ENCODE assay signal across 9 mouse cellular contexts in genomic region chr19:10060783-10061590, GRCm38 (mm10). TPM values are rescaled to one million over a fixed set of nuclear protein-coding genes. Genes with fewer than 3 reads are reported as not detected.
DNase-seq lines count a peak whose midpoint lies in the region; ATAC-seq and TF ChIP-seq lines count a peak whose summit lies in the region.
"Had no signal": no experiment of that assay in that cellular context is flagged by ENCODE, and none has a peak within 500 bp of the region (broad histone marks: within the 10 kb centered on the region; RNA-seq: fewer than 3 reads in every experiment).

No protein-coding gene starts in this region.

- no peaks in the 10 kb centered on the region for H3K27me3 ChIP-seq in heart, embryonic 11.5 days (ENCODE audit: control insufficient read depth, insufficient read depth, low read length)
- H3K27me3 ChIP-seq in intestine, embryonic 16.5 days (replicated peaks; ENCODE audit: control insufficient read depth, insufficient read depth, low read length): no peaks in the 10 kb centered on the region
- no peaks in the 10 kb centered on the region for H3K27me3 ChIP-seq in myocyte (ENCODE audit: control insufficient read depth, insufficient read depth, insufficient read length)

- intact Hi-C loops in heart, postnatal 36 days (cut with DNase I): no loop called here

- no peak overlapping the region for H3K4me3 ChIP-seq in heart, embryonic 11.5 days (ENCODE audit: low read depth, low read length)
- H3K4me3 ChIP-seq in intestine, embryonic 16.5 days (ENCODE audit: low read length): no peak overlapping the region
- H3K4me3 ChIP-seq in myocyte: no peak overlapping the region

- WGBS in heart, embryonic 11.5 days (ENCODE audit: insufficient replicate concordance): 34% methylated on average over 8 of the region's 8 CpGs
- 44% methylated on average over 8 of the region's 8 CpGs for whole genome bisulfite sequencing in intestine, embryonic 16.5 days

- DNase-seq in heart, postnatal 36 days: no peak
- DNase-seq in c-Kit-positive CD71-positive TER-119-negative erythroid progenitor cells, embryonic 14.5 days (ENCODE audit: low read depth): peak; percentile 63
- DNase-seq in thymus, postnatal 0 days (ENCODE audit: low spot score): no peak
- no peak for DNase-seq in adrenal gland, postnatal 4 days (ENCODE audit: low spot score in 2 of 2)
- no peak for DNase-seq in adrenal gland, postnatal 10 days
- DNase-seq: kidney, postnatal 25 days had no signal

- no peak overlapping the region for H3ac ChIP-seq in myocyte (ENCODE audit: control insufficient read depth, insufficient read length)

- H3K79me2 ChIP-seq in myocyte (ENCODE audit: control insufficient read depth, insufficient read depth): no peaks in the 10 kb centered on the region

- H3K27ac ChIP-seq in heart, embryonic 11.5 days (ENCODE audit: low read depth, low read length): peak overlapping the region; percentile 68
- H3K27ac ChIP-seq in intestine, embryonic 16.5 days (ENCODE audit: low read length): peak overlapping the region; percentile 90

- TF ChIP-seq POLR2A in myocyte (IDR thresholded peaks at IDR 0.05; ENCODE audit: insufficient read length, low read depth): peak; percentile 34

- H3K4me1 ChIP-seq in heart, embryonic 11.5 days (ENCODE audit: control insufficient read depth, insufficient read depth, low read length): peaks cover 7% of the 10 kb centered on the region; the same call in 1 of the 2 replicates
- peaks cover 48% of the 10 kb centered on the region for H3K4me1 ChIP-seq in intestine, embryonic 16.5 days (ENCODE audit: control insufficient read depth, insufficient read depth, low read length)

- no peak overlapping the region for H3K4me2 ChIP-seq in heart, embryonic 11.5 days
- no peak overlapping the region for H3K4me2 ChIP-seq in intestine, embryonic 16.5 days (ENCODE audit: low read depth, low read length)
- H3K4me2 ChIP-seq in myocyte (ENCODE audit: low read depth): no peak overlapping the region

- H3K36me3 ChIP-seq in heart, embryonic 11.5 days (ENCODE audit: control insufficient read depth, insufficient read depth, low read length): peaks cover 31% of the 10 kb centered on the region
- peaks cover 17% of the 10 kb centered on the region for H3K36me3 ChIP-seq in intestine, embryonic 16.5 days (ENCODE audit: control insufficient read depth, insufficient read depth, low read length)
- H3K36me3 ChIP-seq in myocyte (ENCODE audit: control insufficient read depth, insufficient read depth): peaks cover 52% of the 10 kb centered on the region

- 0 out of 2 replicates have a peak, but pooled peaks have one; percentile 31 for ATAC-seq in heart, embryonic 11.5 days (replicated peaks; ENCODE audit: insufficient number of reproducible peaks, low FRiP score, low TSS enrichment)
- peak; percentile 49 for ATAC-seq in intestine, embryonic 16.5 days

- 0 out of 2 replicates have a peak overlapping the region, but pooled peaks have one; percentile 12 for H3K9ac ChIP-seq in heart, embryonic 11.5 days (ENCODE audit: low read depth, low read length)
- H3K9ac ChIP-seq in intestine, embryonic 16.5 days (ENCODE audit: low read depth, low read length): 0 out of 2 replicates have a peak overlapping the region, but pooled peaks have one; percentile 23

- H3K9me3 ChIP-seq in heart, embryonic 11.5 days (replicated peaks; ENCODE audit: control insufficient read depth, low read length): no peaks in the 10 kb centered on the region
- no peaks in the 10 kb centered on the region for H3K9me3 ChIP-seq in intestine, embryonic 16.5 days (ENCODE audit: control insufficient read depth, low read length)

TF ChIP-seq in myocyte, 11 proteins besides CTCF, POLR2A, EP300 and RAD21:
- no peak for TF ChIP-seq E2F4 (IDR thresholded peaks at IDR 0.05; ENCODE audit: insufficient read depth)
- no peak for TF ChIP-seq TCF12 (IDR thresholded peaks at IDR 0.05; ENCODE audit: insufficient read depth, poor library complexity, severe bottlenecking)
- TF ChIP-seq USF1 (IDR thresholded peaks at IDR 0.05; ENCODE audit: low read depth): no peak
- peak; percentile 93 for TF ChIP-seq POLR2AphosphoS2 (IDR thresholded peaks at IDR 0.05; ENCODE audit: insufficient read length, low read depth)
- no peak for TF ChIP-seq SRF (IDR thresholded peaks at IDR 0.05; ENCODE audit: control insufficient read depth, insufficient read length, low read depth)
- no peak for TF ChIP-seq TCF3 (IDR thresholded peaks at IDR 0.05; ENCODE audit: insufficient read length, low read depth)
- no peak for TF ChIP-seq MYOG (IDR thresholded peaks at IDR 0.05; ENCODE audit: control insufficient read depth in 1 of 3, insufficient read depth in 1 of 3, insufficient read length in 2 of 3, low read depth in 2 of 3)
- TF ChIP-seq MYOD1 (IDR thresholded peaks at IDR 0.05; ENCODE audit: control insufficient read depth in 1 of 3, insufficient read length in 2 of 3, low read depth in 2 of 3): peak in 1 of 3 experiments; percentile 16
- TF ChIP-seq REST (IDR thresholded peaks at IDR 0.05; ENCODE audit: insufficient read depth, insufficient read length): no peak
- TF ChIP-seq CEBPB (IDR thresholded peaks at IDR 0.05; ENCODE audit: insufficient read depth, poor library complexity, severe bottlenecking): no peak
- no peak for TF ChIP-seq MAX (IDR thresholded peaks at IDR 0.05; ENCODE audit: low read depth)

RNA-seq across cellular contexts. Expression of gene Fads3, which starts 19.6 kb away (rescaled TPM):
- polyA plus RNA-seq in heart, embryonic 11.5 days (2014; fragmentation: Nextera tagmentation; extraction: Ambion mirVana): 15.8 and 17.9 TPM in 2 replicates
- total RNA-seq in heart, postnatal 36 days (2021): 10 to 100 TPM; 37.8 to 39.8 TPM
- polyA plus RNA-seq in intestine, embryonic 16.5 days (2015; fragmentation: Nextera tagmentation; extraction: Ambion mirVana): 12.4 and 13.0 TPM in 2 replicates
- 557 TPM for polyA plus RNA-seq in myocyte (2012; fragmentation: generic; extraction: Trizol)
- polyA plus RNA-seq in thymus, postnatal 0 days (2015; fragmentation: Nextera tagmentation; extraction: Ambion mirVana): 1.2 and 1.6 TPM in 2 replicates
- 10 to 100 TPM; 12.2 to 19.3 TPM for total RNA-seq in adrenal gland, postnatal 4 days (2021)
- total RNA-seq in adrenal gland, postnatal 10 days (2021): 10 to 100 TPM; 11.1 to 14.7 TPM

RNA-seq across cellular contexts. Expression of gene Fads2, which starts 40.6 kb away (rescaled TPM):
- polyA plus RNA-seq in heart, embryonic 11.5 days (2014; fragmentation: Nextera tagmentation; extraction: Ambion mirVana): 27.1 and 31.1 TPM in 2 replicates
- total RNA-seq in heart, postnatal 36 days (2021): 1 to 10 TPM; 4.8 to 6.8 TPM
- 206 and 216 TPM in 2 replicates for polyA plus RNA-seq in intestine, embryonic 16.5 days (2015; fragmentation: Nextera tagmentation; extraction: Ambion mirVana)
- 157 TPM for polyA plus RNA-seq in myocyte (2012; fragmentation: generic; extraction: Trizol)
- polyA plus RNA-seq in thymus, postnatal 0 days (2015; fragmentation: Nextera tagmentation; extraction: Ambion mirVana): 27.7 and 29.0 TPM in 2 replicates
- total RNA-seq in adrenal gland, postnatal 4 days (2021): 100 to 1,000 TPM; 385 to 397 TPM
- total RNA-seq in adrenal gland, postnatal 10 days (2021): 100 to 1,000 TPM; 344 to 595 TPM

RNA-seq across cellular contexts. Expression of gene Rab3il1, which starts 59.5 kb away (rescaled TPM):
- polyA plus RNA-seq in heart, embryonic 11.5 days (2014; fragmentation: Nextera tagmentation; extraction: Ambion mirVana): 50.8 and 54.0 TPM in 2 replicates
- total RNA-seq in heart, postnatal 36 days (2021): 1 to 10 TPM; 7.9 to 8.7 TPM
- 45.7 and 48.8 TPM in 2 replicates for polyA plus RNA-seq in intestine, embryonic 16.5 days (2015; fragmentation: Nextera tagmentation; extraction: Ambion mirVana)
- polyA plus RNA-seq in myocyte (2012; fragmentation: generic; extraction: Trizol): 15.2 TPM
- polyA plus RNA-seq in thymus, postnatal 0 days (2015; fragmentation: Nextera tagmentation; extraction: Ambion mirVana): 12.6 and 13.3 TPM in 2 replicates
- 10 to 100 TPM; 21.8 to 23.9 TPM for total RNA-seq in adrenal gland, postnatal 4 days (2021)
- total RNA-seq in adrenal gland, postnatal 10 days (2021): 10 to 100 TPM in 1 of 2 experiments, 1 to 10 TPM in 1; 10.0 to 15.0 TPM

RNA-seq across cellular contexts. Expression of gene Best1, which starts 59.6 kb away (rescaled TPM):
- 0.10 and 0.41 TPM in 2 replicates for polyA plus RNA-seq in heart, embryonic 11.5 days (2014; fragmentation: Nextera tagmentation; extraction: Ambion mirVana)
- under 1 TPM; 0.11 to 0.14 TPM for total RNA-seq in heart, postnatal 36 days (2021)
- 0.42 and 0.72 TPM in 2 replicates for polyA plus RNA-seq in intestine, embryonic 16.5 days (2015; fragmentation: Nextera tagmentation; extraction: Ambion mirVana)
- 6.6 TPM for polyA plus RNA-seq in myocyte (2012; fragmentation: generic; extraction: Trizol)
- polyA plus RNA-seq in thymus, postnatal 0 days (2015; fragmentation: Nextera tagmentation; extraction: Ambion mirVana): 0.39 and 0.54 TPM in 2 replicates
- 1 to 10 TPM in 1 of 2 experiments, under 1 TPM in 1; 0.71 to 2.2 TPM for total RNA-seq in adrenal gland, postnatal 4 days (2021)
- under 1 TPM; 0.39 to 0.45 TPM for total RNA-seq in adrenal gland, postnatal 10 days (2021)

Comparison
In these comparisons a context has a peak if more than half of its experiments do, and no peak if none do; other contexts are left out.
1. RNA of gene Fads3, which starts 19.6 kb away (polyA plus RNA-seq): 557 TPM in myocyte (single experiment); 15.8 to 17.9 TPM in heart, embryonic 11.5 days, 12.4 to 13.0 TPM in intestine, embryonic 16.5 days and 1.2 to 1.6 TPM in thymus, postnatal 0 days; every median in the first group is over 10 times any median in the second.